Mouse (Mus musculus) adrenal gland, postnatal 0 days (tissue): ENCODE measurements around the gene Col19a1. TPM values are rescaled to one million over a fixed set of nuclear protein-coding genes. Genes with fewer than 3 reads are reported as not detected.

ENCODE experiments used
- polyA plus RNA-seq: library from polyadenylated mRNA; unstranded; fragments of >200 nt; fragmentation: Nextera tagmentation; extraction: Ambion mirVana; gene quantifications from 2 replicates; pipeline ENCODE4 v1.2.1, GENCODE M21; 2015

The Col19a1 gene
- polyA plus RNA-seq: 0.22 and 0.63 TPM in 2 replicates

GRCm38 (mm10) chr1:24587141-24587541 lies at the start of gene Col19a1:
TSS of gene Col19a1 (minus strand) at chr1:24587472.

Other genes with a start within 250 kb of the Col19a1 start
- 38.0 and 55.8 TPM in 2 replicates for gene Lmbrd1, start 91.2 kb upstream of the Col19a1 start, polyA plus RNA-seq